Mouse (Mus musculus) heart, postnatal 10 days (tissue): ENCODE measurements around the gene Fgf13. TPM values are rescaled to one million over a fixed set of nuclear protein-coding genes. Genes with fewer than 3 reads are reported as not detected.

ENCODE experiments used
- DNase-seq, 2 experiments: peaks; one replicate each; pipeline ENCODE4 v3.0.0; 2021
- intact Hi-C: fragments of 180-260 bp; cut with DNase I; formaldehyde crosslinking; loops from one replicate; pipeline ENCODE4 v1.15.1; 2025
- total RNA-seq, 2 experiments: library from RNA; stranded (reverse); gene quantifications; 2 replicates each; pipeline ENCODE4 v1.2.3; 2021

Fgf13 gene
- total RNA-seq, 2 experiments from 2014 or later: 129 to 158 TPM

DNA sequence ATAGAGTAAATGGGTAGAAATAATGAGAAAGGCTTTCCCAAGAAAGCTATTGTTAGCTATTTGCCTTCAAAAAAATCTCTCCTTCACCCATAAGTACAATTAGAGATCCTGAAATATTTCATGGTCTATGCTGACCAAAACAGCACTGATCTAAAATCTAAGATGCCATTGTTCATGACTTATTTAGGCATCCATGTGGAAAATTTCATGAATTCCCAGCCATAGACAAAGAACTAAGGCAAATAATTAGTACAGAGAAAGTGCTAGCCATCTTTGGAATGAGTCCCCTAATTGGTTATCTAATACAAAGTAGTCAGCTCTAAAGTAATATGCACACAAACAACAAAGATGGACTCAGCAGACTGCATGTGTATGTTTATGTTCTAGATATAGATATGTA is 366.7 kb downstream of the Fgf13 start:
- DNase-seq: no peak
- intact Hi-C loops: loop anchor here (1.0 kb wide), 1 partner anchor 14 kb away; no protein-coding TSS in a partner anchor

DNA sequence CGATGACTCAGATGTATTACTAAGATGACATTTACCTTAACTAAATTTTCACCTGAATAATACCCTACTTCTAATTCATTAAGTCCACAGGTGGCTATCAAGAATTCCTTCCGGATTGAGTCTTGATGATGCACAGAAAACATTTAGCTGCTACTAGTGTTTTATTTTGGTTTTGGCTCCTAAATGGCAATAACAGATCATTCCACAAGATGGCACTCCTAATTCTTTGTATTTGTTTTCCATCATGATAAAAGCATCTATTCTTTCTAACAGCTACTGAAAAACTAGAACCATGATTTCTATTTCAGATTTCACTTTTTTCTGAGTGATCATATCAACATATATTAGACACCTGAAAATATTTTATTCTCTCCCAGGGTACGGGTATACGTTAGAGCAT is 373.7 kb downstream of the Fgf13 start:
- no peak for DNase-seq
- intact Hi-C loops: loop anchor here (10.0 kb wide), 1 partner anchor 411 kb away; no protein-coding TSS in a partner anchor

DNA sequence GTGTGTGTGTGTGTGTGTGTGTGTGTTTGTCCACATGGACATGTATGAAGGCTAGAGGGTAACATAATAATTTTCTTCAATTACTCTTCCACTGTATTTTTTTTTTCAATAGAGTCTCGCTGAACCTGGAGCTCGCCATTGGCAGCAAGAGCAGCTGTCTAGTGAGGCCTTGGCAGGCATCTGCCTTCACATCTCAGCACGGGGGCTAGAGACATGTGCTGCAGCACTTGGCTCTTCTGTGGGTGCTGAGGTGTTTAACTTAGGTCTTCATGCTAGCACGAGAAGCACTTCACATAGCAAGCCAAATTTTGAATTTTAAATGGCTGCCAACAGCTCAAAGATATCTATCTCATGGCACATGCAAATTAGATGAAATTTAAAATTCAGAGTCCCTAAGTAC is 380.9 kb downstream of the Fgf13 start:
- peak in 1 of 2 experiments; percentile 12 for DNase-seq
- intact Hi-C loops: loop anchor here (1.0 to 10.0 kb wide), 2 partner anchors 14 to 398 kb away; no protein-coding TSS in a partner anchor

DNA sequence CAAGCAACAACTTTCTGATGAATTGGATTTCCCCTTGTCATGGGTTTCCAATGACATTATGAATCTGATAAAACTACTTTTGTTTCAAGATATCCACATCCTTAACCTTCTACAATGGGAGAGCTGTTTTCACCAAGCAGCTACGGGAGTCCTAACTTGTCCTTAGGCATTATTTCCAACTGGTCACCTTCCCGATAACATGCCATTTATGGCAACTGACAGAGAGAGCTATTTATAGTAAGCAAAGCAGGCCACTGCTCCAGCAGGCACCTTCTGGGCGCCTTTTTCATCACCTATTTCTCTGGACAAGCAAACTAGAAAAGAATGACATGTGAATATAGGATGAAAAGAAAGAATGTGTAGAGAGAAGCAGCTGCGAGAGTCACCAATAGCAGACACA is 385.5 kb downstream of the Fgf13 start:
- peak; percentile 30 to 38 for DNase-seq
- intact Hi-C loops: loop anchor here (10.0 kb wide), 1 partner anchor 402 kb away; no protein-coding TSS in a partner anchor

DNA sequence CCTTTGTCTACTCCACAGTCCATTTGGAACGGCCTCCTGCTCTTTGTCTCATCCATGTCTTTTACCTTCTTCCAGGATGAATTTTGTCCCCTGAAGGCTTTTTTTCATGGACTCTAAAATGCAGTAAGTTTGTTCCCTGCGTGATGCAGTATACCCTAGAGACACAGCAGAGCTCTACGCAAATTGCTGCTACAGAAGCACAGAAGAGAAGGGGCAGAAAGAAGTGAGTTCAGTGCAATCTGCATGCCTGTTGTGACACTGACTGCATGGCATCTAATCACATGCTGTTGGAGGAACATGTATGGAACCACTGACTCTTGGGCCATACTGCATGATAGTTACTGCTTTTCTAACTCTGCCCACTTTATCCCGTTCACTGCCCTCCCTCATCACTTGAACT is 388.2 kb downstream of the Fgf13 start:
- intact Hi-C loops: loop anchor here (5.0 to 10.0 kb wide), 5 partner anchors 365 to 1223 kb away; no protein-coding TSS in a partner anchor
- no peak for DNase-seq

DNA sequence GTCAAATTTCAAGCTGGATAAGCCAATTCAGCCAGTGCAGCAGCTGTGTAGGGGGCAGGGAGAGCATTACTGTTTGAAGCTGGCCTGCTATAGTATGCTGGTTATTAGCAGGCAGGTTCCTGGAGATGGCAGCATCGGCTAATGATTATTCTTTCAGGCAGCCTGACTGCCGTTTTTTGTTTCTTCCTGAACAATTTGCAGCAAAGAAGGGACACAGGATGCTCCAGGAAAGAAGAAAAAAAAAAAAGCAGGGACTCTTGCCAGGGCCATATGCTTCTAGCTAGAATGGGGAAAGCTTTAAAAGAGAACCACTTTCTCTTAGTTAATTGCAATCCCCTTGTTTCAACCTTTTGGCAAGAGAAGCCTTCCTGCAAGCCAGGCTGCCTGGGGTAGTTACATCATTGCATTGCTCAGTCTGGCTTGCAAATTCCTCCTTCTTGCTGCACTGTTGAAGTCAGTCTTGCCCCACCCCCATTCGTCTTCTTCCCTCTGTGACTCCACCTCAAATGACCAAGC is 388.7 kb downstream of the Fgf13 start:
- intact Hi-C loops: loop anchor here (5.0 to 10.0 kb wide), 4 partner anchors 364 to 1223 kb away; no protein-coding TSS in a partner anchor

DNA sequence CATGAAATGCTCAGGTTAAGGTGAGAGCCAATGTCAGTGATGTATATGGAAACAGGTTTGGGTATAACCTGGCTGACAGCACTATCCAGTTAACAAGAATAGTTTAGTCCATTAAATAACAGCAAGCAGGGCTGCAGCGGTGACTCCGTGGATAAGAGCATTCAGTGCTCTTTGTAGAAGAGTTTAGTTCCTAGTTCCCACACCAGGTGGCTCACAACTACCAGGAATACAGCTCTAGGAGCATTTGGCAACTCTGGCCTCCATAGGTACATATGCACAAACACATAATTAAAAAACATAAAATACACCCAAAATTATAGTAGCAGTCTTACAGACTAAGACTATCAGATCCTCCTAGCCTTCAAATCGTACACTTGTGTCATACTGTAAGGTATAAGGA is 390.2 kb downstream of the Fgf13 start:
- intact Hi-C loops: loop anchor here (5.0 to 10.0 kb wide), 4 partner anchors 363 to 1225 kb away; no protein-coding TSS in a partner anchor
- peak; percentile 27 to 28 for DNase-seq

More for the DNA sequence above, 388.7 kb downstream of the Fgf13 start:
- peak; percentile 45 to 51 for DNase-seq

DNA sequence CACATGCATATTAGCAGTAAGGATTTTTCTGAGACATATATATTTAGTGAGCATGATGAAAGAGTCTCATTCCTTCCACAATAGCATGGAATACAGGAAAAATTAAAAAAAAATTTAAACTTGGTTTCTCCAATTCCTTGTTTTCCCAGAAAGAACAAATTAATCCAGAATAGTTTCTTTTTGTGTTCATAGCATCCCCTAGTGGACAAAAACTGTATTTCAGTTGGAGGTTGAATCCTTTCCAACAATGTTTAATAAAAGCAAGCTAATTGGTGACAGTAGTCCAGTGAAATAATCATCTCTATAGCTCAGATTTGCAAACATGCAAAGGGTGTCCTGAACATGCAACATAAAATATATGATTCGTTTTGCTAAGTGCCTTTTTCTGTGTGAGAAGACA is 395.7 kb downstream of the Fgf13 start:
- intact Hi-C loops: loop anchor here (10.0 kb wide), 1 partner anchor 357 kb away; no protein-coding TSS in a partner anchor
- peak in 1 of 2 experiments; percentile 30 for DNase-seq

DNA sequence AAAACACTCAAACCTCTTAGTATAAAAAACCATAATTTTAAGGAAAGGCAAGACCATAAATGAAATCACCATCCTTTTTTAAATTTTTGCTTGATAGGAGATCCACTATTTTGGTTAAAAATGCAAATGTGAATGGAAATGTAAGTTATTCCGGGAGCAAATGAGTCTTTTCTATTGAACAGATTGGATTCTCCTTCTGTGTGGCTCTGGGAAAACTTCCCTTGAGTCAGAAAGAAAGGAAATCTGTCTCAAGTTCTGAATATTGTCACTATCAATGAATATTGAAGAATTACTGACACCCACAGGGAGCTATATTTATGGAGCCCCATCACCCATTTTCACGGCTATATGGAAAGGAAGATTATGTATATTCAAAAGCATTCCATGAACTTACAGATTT is 401.1 kb downstream of the Fgf13 start:
- intact Hi-C loops: no loop called here
- DNase-seq: no peak

DNA sequence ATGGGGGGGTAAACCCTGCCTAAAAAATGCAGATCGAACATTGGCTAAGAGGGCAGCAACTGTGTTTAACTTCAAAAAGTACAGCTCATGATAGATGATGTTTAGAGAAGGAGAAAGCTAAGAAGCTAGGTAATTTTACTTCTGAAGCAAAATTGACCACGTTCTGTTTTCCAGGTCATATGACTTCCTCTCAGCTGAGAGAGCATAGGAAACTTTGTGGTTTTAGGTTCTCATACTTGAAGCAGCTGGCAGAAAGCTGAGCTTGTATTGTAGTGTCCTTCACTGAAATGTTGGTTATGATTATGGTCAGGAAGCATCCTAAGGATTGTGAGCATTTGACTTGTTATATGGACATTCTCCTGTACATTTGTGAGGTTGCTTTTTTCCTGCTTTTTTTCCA is 425.9 kb downstream of the Fgf13 start:
- DNase-seq: no peak
- intact Hi-C loops: no loop called here

DNA sequence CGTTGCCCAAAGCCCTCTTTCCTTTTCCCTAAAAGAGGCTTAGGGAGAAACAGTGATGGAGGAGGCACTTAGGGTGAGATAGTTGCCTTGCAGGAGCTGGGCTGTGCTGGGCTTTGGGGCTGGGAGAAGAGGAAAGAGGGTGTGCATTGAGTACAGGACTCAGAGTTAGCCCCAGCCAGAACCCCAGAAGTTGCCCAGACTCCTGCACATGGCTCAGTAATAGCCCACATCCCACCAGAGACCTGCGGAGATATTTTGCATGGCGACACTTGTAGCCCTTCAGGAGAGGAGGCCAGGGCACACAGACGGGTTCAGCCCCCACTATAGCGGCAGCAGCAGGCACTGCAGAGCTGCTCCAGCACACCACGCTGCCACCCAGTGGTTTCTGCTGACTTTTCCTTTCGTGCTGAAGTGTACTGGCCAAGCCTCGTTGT is 432.9 kb downstream of the Fgf13 start:
- intact Hi-C loops: loop anchor here (10.0 kb wide), 2 partner anchors 320 to 510 kb away; no protein-coding TSS in a partner anchor
- peak; percentile 31 to 38 for DNase-seq

DNA sequence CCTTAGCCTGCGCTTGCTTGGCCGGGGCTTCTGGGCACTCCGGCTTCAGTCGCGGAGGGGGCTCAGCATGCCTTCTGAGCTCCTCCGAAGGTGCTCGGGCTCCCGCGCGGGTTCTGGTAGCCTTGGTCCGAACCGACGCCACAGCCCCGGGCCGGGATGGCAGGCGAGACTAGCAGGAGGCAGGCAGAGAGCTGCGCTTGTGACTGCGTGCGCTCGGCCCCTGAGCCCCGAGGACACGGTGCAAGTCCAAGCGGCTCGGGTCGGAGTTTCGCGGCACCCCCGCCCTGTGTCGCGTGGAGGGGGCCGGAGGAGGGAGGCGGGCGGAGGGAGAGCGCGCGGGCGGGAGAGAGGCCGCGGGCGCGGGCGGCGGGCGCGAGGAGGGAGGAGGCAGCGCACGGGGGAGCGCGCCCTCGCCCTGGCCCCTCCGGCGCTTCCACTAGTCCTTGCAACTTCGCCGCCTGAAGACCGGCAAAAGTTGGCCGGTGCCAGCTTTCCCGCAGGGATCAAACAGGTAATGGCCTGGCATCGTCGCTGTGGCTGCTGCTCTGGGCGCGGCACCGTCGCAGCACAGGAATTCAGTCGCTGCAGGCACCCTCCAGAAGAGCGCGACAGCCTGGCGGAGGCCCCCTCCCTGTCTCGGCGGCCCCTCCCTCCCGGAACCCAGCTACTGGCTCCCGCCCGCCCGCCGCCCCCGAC is 433.6 kb downstream of the Fgf13 start:
- intact Hi-C loops: loop anchor here (10.0 kb wide), 2 partner anchors 320 to 510 kb away; no protein-coding TSS in a partner anchor

DNA sequence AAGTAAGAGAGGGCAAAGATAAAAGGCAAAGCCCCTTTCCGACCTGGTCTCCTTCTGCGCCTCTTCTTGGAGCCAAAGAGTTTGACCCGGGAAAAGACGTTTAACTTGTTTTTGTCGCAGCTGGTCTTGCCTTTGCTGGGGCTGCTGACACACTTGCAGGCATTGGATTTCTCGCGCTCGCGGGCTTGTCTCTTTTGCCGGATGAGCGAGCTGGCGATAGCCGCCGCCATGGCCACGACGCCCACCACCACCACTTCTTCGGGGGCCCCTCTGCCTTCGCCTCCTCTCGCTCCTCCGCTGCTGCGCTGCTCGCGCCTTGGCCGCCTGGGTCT is 434.1 kb downstream of the Fgf13 start:
- intact Hi-C loops: loop anchor here (10.0 kb wide), 2 partner anchors 319 to 509 kb away; no protein-coding TSS in a partner anchor
- peak in 1 of 2 experiments; percentile 3 for DNase-seq

More for the DNA sequence above, 433.6 kb downstream of the Fgf13 start:
- DNase-seq: peak; percentile 13 to 18

DNA sequence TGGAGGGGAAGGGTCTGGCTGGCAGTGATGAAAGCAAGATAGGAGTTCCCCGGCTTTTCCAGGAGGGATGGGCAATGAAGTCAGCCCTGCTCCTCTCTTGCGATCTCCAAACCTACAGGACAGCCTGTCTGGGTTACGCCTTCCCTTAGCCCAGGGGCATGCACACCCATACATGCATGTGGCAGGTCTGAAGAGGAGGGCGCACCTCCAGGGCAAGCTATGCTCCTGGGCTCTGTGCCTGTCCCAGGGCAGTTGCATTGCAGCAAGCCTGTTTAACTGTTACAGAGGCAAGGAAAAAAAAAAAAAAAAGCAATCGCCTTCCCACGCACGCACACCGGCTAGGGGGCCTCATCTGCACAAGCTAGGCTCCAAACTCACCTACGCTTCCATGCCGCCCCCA is 434.5 kb downstream of the Fgf13 start:
- DNase-seq: peak; percentile 0 to 2
- intact Hi-C loops: loop anchor here (10.0 kb wide), 2 partner anchors 319 to 509 kb away; no protein-coding TSS in a partner anchor

DNA sequence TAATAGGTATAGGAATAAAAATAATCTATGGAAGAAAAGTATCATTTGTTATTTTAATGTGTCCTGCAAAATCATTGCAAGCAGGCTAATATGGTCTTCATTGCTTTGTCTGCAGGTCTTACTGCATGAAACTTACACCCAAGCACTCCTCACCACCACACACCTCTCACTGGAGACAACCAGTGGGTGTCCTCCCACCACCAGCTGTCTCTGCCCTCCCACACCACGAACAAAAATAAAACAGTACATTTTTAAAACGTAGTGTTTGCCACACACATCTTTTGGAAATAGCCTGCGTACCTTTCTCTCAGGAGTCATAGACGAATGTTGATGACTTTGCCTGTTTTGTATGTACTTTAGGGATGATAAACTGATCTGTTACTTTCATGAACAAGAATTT is 441.2 kb downstream of the Fgf13 start:
- no peak for DNase-seq
- intact Hi-C loops: no loop called here

DNA sequence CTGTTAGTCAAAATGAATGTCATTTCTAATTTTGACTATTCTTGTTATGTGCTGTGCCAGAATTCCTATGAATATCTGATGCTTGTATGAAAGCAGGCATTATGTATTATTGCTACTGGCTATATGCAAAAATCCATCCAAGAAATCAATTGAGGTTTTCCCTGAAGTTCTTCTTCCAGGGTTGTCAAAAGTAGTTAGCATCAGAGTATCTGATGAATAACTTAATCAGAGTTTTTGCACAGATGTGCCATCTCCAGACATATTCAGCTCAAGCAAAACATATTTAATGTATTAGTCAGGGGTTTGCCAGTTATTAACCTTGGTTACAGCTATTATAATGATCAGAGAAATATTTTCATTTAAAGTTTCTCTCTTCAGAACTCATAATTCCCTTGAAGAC is 454.7 kb downstream of the Fgf13 start:
- DNase-seq: no peak
- intact Hi-C loops: no loop called here

DNA sequence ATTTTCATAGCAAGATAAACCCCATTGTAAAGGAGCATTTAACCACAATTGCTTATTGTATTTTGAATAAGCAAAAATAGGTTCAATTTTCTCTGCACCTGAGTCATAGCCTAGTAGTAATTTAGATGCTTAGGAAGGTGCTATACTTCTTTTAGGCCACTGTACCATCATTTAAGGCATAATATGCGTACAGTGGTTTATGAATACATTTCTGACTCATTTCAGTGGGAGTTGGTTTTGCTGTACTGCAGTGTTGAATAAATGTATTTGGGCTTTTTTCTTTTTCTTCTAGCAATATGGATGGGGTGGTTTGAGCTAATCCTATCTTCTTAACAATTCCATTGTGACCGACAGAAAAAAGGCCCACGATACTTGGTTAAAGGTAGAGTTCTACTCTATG is 481.9 kb downstream of the Fgf13 start:
- intact Hi-C loops: no loop called here
- no peak for DNase-seq

DNA sequence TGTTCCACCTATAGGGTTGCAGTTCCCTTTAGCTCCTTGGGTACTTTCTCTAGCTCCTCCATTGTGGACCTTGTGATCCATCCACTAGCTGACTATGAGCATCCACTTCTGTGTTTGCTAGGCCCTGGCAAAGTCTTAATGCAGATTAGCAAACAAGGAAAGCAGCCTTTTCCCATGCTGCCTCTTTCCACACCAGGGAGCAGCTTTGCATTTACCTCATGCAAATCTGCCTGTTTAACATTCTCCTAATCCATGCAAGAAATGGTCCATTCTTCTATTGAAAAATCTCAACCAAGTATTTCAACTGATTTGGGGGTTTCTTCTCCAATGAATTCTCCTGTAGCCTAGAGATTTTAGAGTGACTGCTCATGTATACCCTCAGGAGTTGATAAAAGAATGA is 487.4 kb downstream of the Fgf13 start:
- intact Hi-C loops: no loop called here
- no peak for DNase-seq

DNA sequence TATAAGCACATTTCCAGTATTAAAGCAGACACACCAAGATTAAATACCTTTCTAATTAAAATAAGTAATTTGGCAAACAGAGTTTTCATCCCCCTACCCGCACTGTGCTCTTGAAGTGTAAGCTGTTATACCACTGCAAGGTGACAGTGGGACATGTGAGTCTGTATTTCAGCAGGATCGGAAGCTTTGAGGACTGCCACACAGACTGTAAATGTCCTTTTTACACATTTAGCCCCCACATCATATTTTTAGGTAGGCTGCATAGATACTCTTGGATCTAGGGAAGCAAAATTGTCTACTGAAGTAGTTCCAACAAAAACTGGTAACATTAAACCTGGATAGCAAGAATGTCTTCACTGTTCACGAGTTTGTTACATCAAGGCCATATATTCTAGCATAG is 495.8 kb downstream of the Fgf13 start:
- no peak for DNase-seq
- intact Hi-C loops: no loop called here

DNA sequence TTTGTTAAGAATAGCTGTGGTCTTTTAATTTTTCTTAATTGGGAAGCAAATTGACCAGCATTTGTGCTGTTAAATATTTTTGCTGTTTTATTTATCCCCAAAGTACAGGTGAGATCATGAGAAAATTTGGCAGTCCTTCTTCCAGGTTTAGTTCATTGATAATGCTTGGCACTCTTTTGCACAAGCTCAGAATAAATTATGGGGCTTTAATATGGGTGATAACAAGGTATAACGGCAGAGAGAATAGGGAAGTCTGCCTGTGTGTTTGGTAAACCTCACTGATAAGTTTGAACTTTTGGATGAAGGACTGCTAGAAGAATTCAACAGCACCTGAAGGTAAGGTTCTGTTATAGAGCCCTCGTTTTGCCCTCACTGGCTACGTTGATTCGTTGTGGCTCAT is 504.7 kb downstream of the Fgf13 start:
- intact Hi-C loops: no loop called here
- DNase-seq: no peak

DNA sequence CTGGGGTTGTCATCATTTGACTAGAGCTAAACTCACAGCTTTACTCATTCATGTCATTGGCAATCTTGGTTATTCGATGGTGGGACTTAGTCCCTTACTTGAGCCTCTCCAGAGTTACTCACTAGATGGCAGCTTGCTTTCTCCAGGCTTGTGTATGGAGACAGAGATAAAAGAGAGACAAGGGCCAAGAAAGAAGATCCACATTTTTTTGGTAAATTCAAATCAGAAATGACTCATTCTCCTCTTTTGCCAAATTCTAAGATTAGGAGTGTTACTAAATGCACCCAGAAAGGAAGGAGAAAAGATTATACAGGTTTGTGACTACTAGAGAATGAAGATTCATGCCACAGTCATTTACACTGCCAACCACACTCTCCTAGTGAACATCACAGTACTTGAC is 532.9 kb downstream of the Fgf13 start:
- intact Hi-C loops: no loop called here
- no peak for DNase-seq
